Mouse (Mus musculus) MEL (cell line): ENCODE measurements around the gene Pmpca. TPM values are rescaled to one million over a fixed set of nuclear protein-coding genes. Genes with fewer than 3 reads are reported as not detected.

Source experiments
- DNase-seq: peaks from one replicate; pipeline ENCODE4 v3.0.0; 2011; ENCODE audit warnings: low read depth, low spot score
- H3K27ac ChIP-seq: 2 replicates; pipeline ENCODE4 v1.5.1; 2012; ENCODE audit warnings: low read depth, mild to moderate bottlenecking, control low read depth, low read length, moderate library complexity; ENCODE audit not compliant: control insufficient read depth
- H3K27me3 ChIP-seq, 2 experiments: fragments of 150-350 bp in 1 of 2; sonication (generic) in 1 of 2; 2 replicates each; pipeline ENCODE4 v1.6.1; 2012; ENCODE audit warnings: low read length in 2 of 2, mild to moderate bottlenecking in 2 of 2, improper control_type of control experiment in 1 of 2, moderate library complexity in 1 of 2; ENCODE audit not compliant: insufficient read depth in 2 of 2, control insufficient read depth in 1 of 2
- H3K36me3 ChIP-seq, 2 experiments: 2 replicates each; pipeline ENCODE4 v1.6.1; 2012 to 2014; ENCODE audit warnings: low read length in 2 of 2, improper control_type of control experiment in 1 of 2, inconsistent platforms in 1 of 2, mild to moderate bottlenecking in 1 of 2; ENCODE audit not compliant: insufficient read depth in 2 of 2, control insufficient read depth in 1 of 2
- H3K4me1 ChIP-seq, 2 experiments: fragments of 150-350 bp in 1 of 2; sonication (generic) in 1 of 2; 2 replicates each; pipeline ENCODE4 v1.6.1; 2012; ENCODE audit warnings: low read length in 2 of 2, improper control_type of control experiment in 1 of 2, mild to moderate bottlenecking in 1 of 2; ENCODE audit not compliant: insufficient read depth in 2 of 2, control insufficient read depth in 1 of 2
- H3K4me3 ChIP-seq, 2 experiments: fragments of 150-350 bp in 1 of 2; sonication (generic) in 1 of 2; 2 replicates each; pipeline ENCODE4 v1.5.1; 2012; ENCODE audit warnings: low read depth in 2 of 2, low read length in 2 of 2, mild to moderate bottlenecking in 2 of 2, moderate library complexity in 2 of 2, control low read depth in 1 of 2, improper control_type of control experiment in 1 of 2; ENCODE audit not compliant: control insufficient read depth in 1 of 2, insufficient read depth in 1 of 2
- H3K79me2 ChIP-seq: 2 replicates; pipeline ENCODE4 v1.6.1; 2012; ENCODE audit warnings: mild to moderate bottlenecking, low read length, moderate library complexity; ENCODE audit not compliant: control insufficient read depth, poor library complexity, insufficient read depth
- H3K9ac ChIP-seq: 2 replicates; pipeline ENCODE4 v1.6.1; 2012; ENCODE audit warnings: low read depth, mild to moderate bottlenecking, control low read depth, low read length, moderate library complexity; ENCODE audit not compliant: control insufficient read depth, poor library complexity, severe bottlenecking
- H3K9me3 ChIP-seq: fragments of 150-350 bp; sonication (generic); replicated peaks from 2 replicates; pipeline ENCODE4 v1.6.1; 2012; ENCODE audit warnings: mild to moderate bottlenecking, low read length, improper control_type of control experiment, moderate library complexity; ENCODE audit not compliant: insufficient read depth
- BHLHE40 ChIP-seq: IDR thresholded peaks from 2 replicates; pipeline ENCODE4 v1.6.1; 2012; ENCODE audit warnings: low read depth, mild to moderate bottlenecking, inconsistent platforms, low read length, improper control_type of control experiment, borderline replicate concordance
- CHD1 ChIP-seq: IDR thresholded peaks from 2 replicates; pipeline ENCODE4 v1.6.1; 2012; ENCODE audit warnings: low read depth, mild to moderate bottlenecking, inconsistent platforms, low read length, improper control_type of control experiment
- CHD2 ChIP-seq: IDR thresholded peaks from 2 replicates; pipeline ENCODE4 v1.6.1; 2011; ENCODE audit warnings: low read length, improper control_type of control experiment
- CTCF ChIP-seq, 3 experiments: IDR thresholded peaks in 2 of 3; conservative IDR thresholded peaks in 1 of 3; 2 replicates each; pipeline ENCODE4 v1.5.1; 2011 to 2012; ENCODE audit warnings: low read length in 3 of 3, low read depth in 2 of 3, mild to moderate bottlenecking in 2 of 3, improper control_type of control experiment in 1 of 3, inconsistent platforms in 1 of 3, mixed read lengths in 1 of 3, moderate library complexity in 1 of 3; ENCODE audit not compliant: control insufficient read depth in 1 of 3, insufficient read depth in 1 of 3, poor library complexity in 1 of 3, severe bottlenecking in 1 of 3
- ETS1 ChIP-seq: IDR thresholded peaks from 2 replicates; pipeline ENCODE4 v1.6.1; 2012; ENCODE audit warnings: low read depth, mild to moderate bottlenecking, inconsistent platforms, low read length, improper control_type of control experiment, moderate library complexity
- GABPA ChIP-seq: IDR thresholded peaks from 2 replicates; pipeline ENCODE4 v1.6.1; 2012; ENCODE audit warnings: low read depth, mild to moderate bottlenecking, inconsistent platforms, low read length, improper control_type of control experiment, moderate library complexity
- GATA1 ChIP-seq: IDR thresholded peaks from 2 replicates; pipeline ENCODE4 v1.6.1; 2011; ENCODE audit warnings: low read depth, low read length, improper control_type of control experiment
- KAT2A ChIP-seq: conservative IDR thresholded peaks from 2 replicates; pipeline ENCODE4 v1.6.1; 2012; ENCODE audit warnings: low read depth, low read length, improper control_type of control experiment, inconsistent platforms
- MAFK ChIP-seq: IDR thresholded peaks from 2 replicates; pipeline ENCODE4 v1.6.1; 2011; ENCODE audit warnings: low read depth, mild to moderate bottlenecking, low read length, improper control_type of control experiment, borderline replicate concordance
- MXI1 ChIP-seq: IDR thresholded peaks from 2 replicates; pipeline ENCODE4 v1.6.1; 2011; ENCODE audit warnings: mild to moderate bottlenecking, low read depth, low read length, improper control_type of control experiment
- MYB ChIP-seq: IDR thresholded peaks from 2 replicates; pipeline ENCODE4 v1.6.1; 2011; ENCODE audit warnings: mild to moderate bottlenecking, low read depth, low read length, improper control_type of control experiment
- MYC ChIP-seq: IDR thresholded peaks from 2 replicates; pipeline ENCODE4 v1.6.1; 2011; ENCODE audit warnings: low read depth, mild to moderate bottlenecking, low read length, improper control_type of control experiment, moderate library complexity
- NELFE ChIP-seq: IDR thresholded peaks from 2 replicates; pipeline ENCODE4 v1.6.1; 2011; ENCODE audit warnings: low read depth, low read length, improper control_type of control experiment
- NRF1 ChIP-seq: IDR thresholded peaks from 2 replicates; pipeline ENCODE4 v1.6.1; 2014; ENCODE audit warnings: low read depth, mild to moderate bottlenecking, inconsistent platforms, low read length, improper control_type of control experiment, moderate library complexity; ENCODE audit not compliant: poor library complexity, insufficient read depth, severe bottlenecking
- RAD21 ChIP-seq: IDR thresholded peaks from 2 replicates; pipeline ENCODE4 v1.6.1; 2011; ENCODE audit warnings: mild to moderate bottlenecking, low read depth, low read length, improper control_type of control experiment
- RCOR1 ChIP-seq: IDR thresholded peaks from 2 replicates; pipeline ENCODE4 v1.6.1; 2012; ENCODE audit warnings: low read depth, mild to moderate bottlenecking, inconsistent platforms, low read length, improper control_type of control experiment
- SIN3A ChIP-seq: IDR thresholded peaks from 2 replicates; pipeline ENCODE4 v1.6.1; 2012; ENCODE audit warnings: low read length, improper control_type of control experiment, inconsistent platforms
- SMC3 ChIP-seq: IDR thresholded peaks from 2 replicates; pipeline ENCODE4 v1.6.1; 2011; ENCODE audit warnings: low read depth, low read length, improper control_type of control experiment
- TBP ChIP-seq: IDR thresholded peaks from 2 replicates; pipeline ENCODE4 v1.8.0; 2011; ENCODE audit warnings: low read depth, low read length, improper control_type of control experiment
- TCF12 ChIP-seq: IDR thresholded peaks from 2 replicates; pipeline ENCODE4 v1.6.1; 2014; ENCODE audit warnings: low read depth, mild to moderate bottlenecking, inconsistent platforms, low read length, improper control_type of control experiment, moderate library complexity
- UBTF ChIP-seq: IDR thresholded peaks from 2 replicates; pipeline ENCODE4 v1.6.1; 2012; ENCODE audit warnings: low read depth, mild to moderate bottlenecking, inconsistent platforms, low read length, improper control_type of control experiment, moderate library complexity, borderline replicate concordance; ENCODE audit not compliant: insufficient read depth
- USF2 ChIP-seq, 2 experiments: IDR thresholded peaks; 2 replicates each; pipeline ENCODE4 v1.6.1; 2011 to 2012; ENCODE audit warnings: improper control_type of control experiment in 2 of 2, low read length in 2 of 2, borderline replicate concordance in 1 of 2, inconsistent platforms in 1 of 2, low read depth in 1 of 2, mild to moderate bottlenecking in 1 of 2; ENCODE audit not compliant: insufficient read depth in 1 of 2
- ZMIZ1 ChIP-seq: IDR thresholded peaks from 2 replicates; pipeline ENCODE4 v1.6.1; 2012; ENCODE audit warnings: low read depth, mild to moderate bottlenecking, inconsistent platforms, low read length, improper control_type of control experiment, moderate library complexity
- ZNF384 ChIP-seq: IDR thresholded peaks from 2 replicates; pipeline ENCODE4 v1.6.1; 2012; ENCODE audit warnings: low read depth, mild to moderate bottlenecking, inconsistent platforms, low read length, improper control_type of control experiment
- polyA plus RNA-seq, 2 experiments: library from polyadenylated mRNA; stranded (reverse) in 1 of 2; unstranded in 1 of 2; fragments of >175 nt in 1 of 2; fragments of >200 nt in 1 of 2; gene quantifications; 2 replicates each; pipeline versions ENCODE4 v1.2.1 to v1.2.4; 2012; ENCODE audit warnings: low replicate concordance in 2 of 2, low read depth in 1 of 2; ENCODE audit not compliant: insufficient read length in 2 of 2, insufficient read depth in 1 of 2, missing spikeins in 1 of 2
- total RNA-seq: library from RNA; depleted of rRNA; stranded (reverse); fragments of 300-350 nt; gene quantifications from 2 replicates; pipeline ENCODE4 v1.2.3, GENCODE M21; 2012

Gene Pmpca
- total and polyA plus RNA-seq, 3 experiments, result 46.4 to 166 (median 96.5) TPM

- no peaks in the 10 kb centered on the region for H3K27me3 ChIP-seq
- H3K4me1 ChIP-seq, result peaks cover 6 to 13% of the 10 kb centered on the region in 2 experiments
- H3K27ac ChIP-seq, result no peak overlapping the region
- no peak for DNase-seq
- TF ChIP-seq ETS1, result no peak
- no peak for TF ChIP-seq CTCF (IDR thresholded peaks at IDR 0.05 in 2 of 3, conservative IDR thresholded peaks at IDR 0.05 in 1 of 3; ENCODE audit: control insufficient read depth in 1 of 3, insufficient read depth in 1 of 3, low read depth in 2 of 3, low read length in 3 of 3, poor library complexity in 1 of 3, severe bottlenecking in 1 of 3)
- no peak for TF ChIP-seq ZNF384
- no peak for TF ChIP-seq MYB
- TF ChIP-seq RAD21, result no peak
- no peak for TF ChIP-seq KAT2A
- TF ChIP-seq CHD1, result no peak
- no peak for TF ChIP-seq SMC3
- TF ChIP-seq GATA1, result no peak
- no peak for TF ChIP-seq TBP
- TF ChIP-seq BHLHE40, result no peak
- no peak for TF ChIP-seq ZMIZ1
- TF ChIP-seq TCF12, result no peak
- TF ChIP-seq NELFE, result no peak
- TF ChIP-seq CHD2, result no peak
- no peak for TF ChIP-seq NRF1
- TF ChIP-seq GABPA, result no peak
- TF ChIP-seq UBTF, result no peak
- TF ChIP-seq USF2 (IDR thresholded peaks at IDR 0.05; ENCODE audit: borderline replicate concordance in 1 of 2, insufficient read depth in 1 of 2, low read depth in 1 of 2, low read length in 2 of 2), result no peak
- no peak for TF ChIP-seq MAFK
- H3K36me3 ChIP-seq, result peaks cover 2 to 12% of the 10 kb centered on the region in 2 experiments; a peak in 3 of 4 replicates
- H3K4me3 ChIP-seq, result no peak overlapping the region
- H3K9ac ChIP-seq, result no peak overlapping the region
- peaks cover 16% of the 10 kb centered on the region for H3K79me2 ChIP-seq
- no peaks in the 10 kb centered on the region for H3K9me3 ChIP-seq
These were observed 53.7 kb downstream of the Pmpca start for GRCm38 (mm10) chr2:26442843-26443242.

GRCm38 (mm10) chr2:26443876-26444275, 54.7 kb downstream of the Pmpca start:
- peaks cover 16% of the 10 kb centered on the region for H3K79me2 ChIP-seq
- H3K9ac ChIP-seq, result peak overlapping the region; percentile 96
- DNase-seq, result no peak
- H3K27ac ChIP-seq, result no peak overlapping the region
- peak overlapping the region; percentile 88 to 99 for H3K4me3 ChIP-seq
- H3K27me3 ChIP-seq, result no peaks in the 10 kb centered on the region
- TF ChIP-seq MXI1 (no peak), MYC (no peak), SIN3A (peak; percentile 57; the same call in 1 of the 2 replicates), SMC3 (no peak), USF2 (IDR thresholded peaks at IDR 0.05; ENCODE audit: borderline replicate concordance in 1 of 2, insufficient read depth in 1 of 2, low read depth in 1 of 2, low read length in 2 of 2) (no peak), GATA1 (peak; percentile 59), MYB (no peak), RCOR1 (peak; percentile 74), BHLHE40 (no peak), KAT2A (no peak)
- no peaks in the 10 kb centered on the region for H3K9me3 ChIP-seq
- H3K36me3 ChIP-seq, result peaks cover 2 to 12% of the 10 kb centered on the region in 2 experiments; a peak in 3 of 4 replicates
- H3K4me1 ChIP-seq, result peaks cover 6 to 13% of the 10 kb centered on the region in 2 experiments
